Mouse (Mus musculus) ovary, adult 10 weeks (tissue): ENCODE data around the gene Gm906. TPM values are rescaled to one million over a fixed set of nuclear protein-coding genes. Genes with fewer than 3 reads are reported as not detected.

ENCODE experiments used
- polyA plus RNA-seq: library from polyadenylated mRNA; stranded (reverse); fragments of 350-450 nt; fragmentation: Illumina TruSeq; extraction: RNeasy Lipid Tissue Mini Kit (QIAGEN cat#74804); gene quantifications from one replicate; pipeline ENCODE4 v1.2.3, GENCODE M21; 2014

Gm906 gene
- not detected for polyA plus RNA-seq

DNA sequence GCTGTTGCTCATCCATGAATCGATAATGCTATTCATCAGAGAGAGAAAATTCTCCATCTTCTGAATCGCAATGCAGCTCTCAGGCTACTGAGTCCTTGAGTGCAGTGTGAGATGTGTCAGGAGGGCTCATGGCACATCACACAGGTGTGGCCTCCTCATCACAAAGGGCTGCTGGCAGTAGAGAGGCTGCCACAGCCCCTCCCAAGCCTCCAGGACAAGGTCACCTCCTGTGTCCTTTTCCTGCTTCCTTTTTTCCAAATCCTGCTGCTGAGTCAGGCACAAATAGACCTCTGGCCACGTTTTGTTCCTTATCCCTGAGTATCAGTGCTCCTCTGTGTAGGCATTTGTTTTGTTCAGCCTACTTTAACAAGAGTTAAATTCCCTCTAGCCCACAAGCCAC, at the start of gene Gm906:
TSS of gene Gm906 (minus strand) at position 101 of the 400 bp plus-strand sequence.

Other genes with a start within 250 kb of the Gm906 start
- gene Fbxw17, start 167.6 kb upstream of the Gm906 start, polyA plus RNA-seq = 9.0 TPM
- gene Gm47429, start 193.6 kb upstream of the Gm906 start, polyA plus RNA-seq = not detected
- not detected for gene Nutm2, start 217.0 kb upstream of the Gm906 start, polyA plus RNA-seq